Mouse (Mus musculus): ENCODE data around the gene Apba3. TPM values are rescaled to one million over a fixed set of nuclear protein-coding genes. Genes with fewer than 3 reads are reported as not detected.

Gene Apba3
- total and polyA plus RNA-seq, 2 experiments from 2014 or later = 24.8 to 43.3 TPM

GRCm38 (mm10) chr10:81302288-81302687 lies 35.5 kb downstream of the Apba3 start:
- H3K9ac ChIP-seq = peak overlapping the region; percentile 10; the same call in 1 of the 2 replicates
- TF ChIP-seq CTCF (IDR thresholded peaks at IDR 0.05; ENCODE audit: low read depth) = no peak

GRCm38 (mm10) chr10:81302781-81303218 lies 36.0 kb downstream of the Apba3 start:
- Histone ChIP-seq H3K4me3 (ENCODE audit: low read depth, low read length) (no peak overlapping the region), H3K9ac (no peak overlapping the region), H3K36me3 (ENCODE audit: insufficient read depth) (peaks cover 28% of the 10 kb centered on the region), H3K27ac (ENCODE audit: low read depth, low read length) (peak overlapping the region; percentile 67), H3K4me1 (ENCODE audit: insufficient read depth) (no peaks in the 10 kb centered on the region; the same call in 1 of the 2 replicates), H3K9me3 (ENCODE audit: low read length) (no peaks in the 10 kb centered on the region), H3K27me3 (ENCODE audit: insufficient read depth, low read length) (no peaks in the 10 kb centered on the region), H3K4me2 (ENCODE audit: low read depth) (peak overlapping the region; percentile 10; the same call in 1 of the 2 replicates)
- DNase-seq (no peak), ATAC-seq (peak; percentile 36)
- WGBS = 55% methylated on average over 14 of the region's 14 CpGs
- TF ChIP-seq CTCF (IDR thresholded peaks at IDR 0.05; ENCODE audit: low read depth) = no peak

More at GRCm38 (mm10) chr10:81302288-81302687, 35.5 kb downstream of the Apba3 start:
- WGBS = 50% methylated on average over 4 of the region's 4 CpGs
- Histone ChIP-seq H3K4me2 (ENCODE audit: low read depth) (no peak overlapping the region), H3K36me3 (ENCODE audit: insufficient read depth) (peaks cover 22% of the 10 kb centered on the region), H3K27me3 (ENCODE audit: insufficient read depth, low read length) (no peaks in the 10 kb centered on the region), H3K27ac (ENCODE audit: low read depth, low read length) (peak overlapping the region; percentile 66), H3K9me3 (ENCODE audit: low read length) (no peaks in the 10 kb centered on the region), H3K4me1 (ENCODE audit: insufficient read depth) (no peaks in the 10 kb centered on the region; the same call in 1 of the 2 replicates), H3K4me3 (ENCODE audit: low read depth, low read length) (no peak overlapping the region)
- DNase-seq (no peak), ATAC-seq (no peak)

GRCm38 (mm10) chr10:81303258-81303657 lies 36.5 kb downstream of the Apba3 start:
- no peak overlapping the region for H3K4me3 ChIP-seq (ENCODE audit: low read depth, low read length)
- H3K36me3 ChIP-seq (ENCODE audit: insufficient read depth) = peaks cover 32% of the 10 kb centered on the region
- no peak for ATAC-seq
- no peak for DNase-seq
- no peaks in the 10 kb centered on the region; the same call in 1 of the 2 replicates for H3K4me1 ChIP-seq (ENCODE audit: insufficient read depth)
- TF ChIP-seq CTCF (IDR thresholded peaks at IDR 0.05; ENCODE audit: low read depth) = no peak
- WGBS = 78% methylated on average over 10 of the region's 10 CpGs
- peak overlapping the region; percentile 14; the same call in 1 of the 2 replicates for H3K9ac ChIP-seq
- no peaks in the 10 kb centered on the region for H3K9me3 ChIP-seq (ENCODE audit: low read length)
- peak overlapping the region; percentile 67 for H3K27ac ChIP-seq (ENCODE audit: low read depth, low read length)
- no peaks in the 10 kb centered on the region for H3K27me3 ChIP-seq (ENCODE audit: insufficient read depth, low read length)
- H3K4me2 ChIP-seq (ENCODE audit: low read depth) = peak overlapping the region; percentile 10; the same call in 1 of the 2 replicates

- H3K27ac ChIP-seq (ENCODE audit: low read depth, low read length) = no peak overlapping the region
- H3K4me1 ChIP-seq (ENCODE audit: insufficient read depth) = no peaks in the 10 kb centered on the region; the same call in 1 of the 2 replicates
- no peaks in the 10 kb centered on the region for H3K27me3 ChIP-seq (ENCODE audit: insufficient read depth, low read length)
- no peak for TF ChIP-seq CTCF (IDR thresholded peaks at IDR 0.05; ENCODE audit: low read depth)
- H3K9ac ChIP-seq = 0 out of 2 replicates have a peak overlapping the region, but pooled peaks have one; percentile 14
- 78% methylated on average over 7 of the region's 7 CpGs for WGBS
- H3K9me3 ChIP-seq (ENCODE audit: low read length) = no peaks in the 10 kb centered on the region
- ATAC-seq (no peak), DNase-seq (no peak)
- H3K4me2 ChIP-seq (ENCODE audit: low read depth) = no peak overlapping the region
- no peak overlapping the region for H3K4me3 ChIP-seq (ENCODE audit: low read depth, low read length)
- H3K36me3 ChIP-seq (ENCODE audit: insufficient read depth) = peaks cover 37% of the 10 kb centered on the region
Measured at GRCm38 (mm10) chr10:81303761-81304160, 37.0 kb downstream of the Apba3 start.

GRCm38 (mm10) chr10:81304597-81305238 lies 38.0 kb downstream of the Apba3 start:
- ATAC-seq (peak; percentile 28; the same call in 1 of the 2 replicates), DNase-seq (no peak)
- Histone ChIP-seq H3K27me3 (ENCODE audit: insufficient read depth, low read length) (no peaks in the 10 kb centered on the region), H3K4me2 (ENCODE audit: low read depth) (no peak overlapping the region), H3K4me3 (ENCODE audit: low read depth, low read length) (no peak overlapping the region), H3K27ac (ENCODE audit: low read depth, low read length) (no peak overlapping the region), H3K9me3 (ENCODE audit: low read length) (no peaks in the 10 kb centered on the region), H3K4me1 (ENCODE audit: insufficient read depth) (no peaks in the 10 kb centered on the region; the same call in 1 of the 2 replicates), H3K9ac (no peak overlapping the region), H3K36me3 (ENCODE audit: insufficient read depth) (peaks cover 46% of the 10 kb centered on the region)
- 29% methylated on average over 7 of the region's 9 CpGs for WGBS
- peak; percentile 74 for TF ChIP-seq CTCF (IDR thresholded peaks at IDR 0.05; ENCODE audit: low read depth)

GRCm38 (mm10) chr10:81305663-81306062 lies 38.9 kb downstream of the Apba3 start:
- TF ChIP-seq CTCF (IDR thresholded peaks at IDR 0.05; ENCODE audit: low read depth) = no peak
- Histone ChIP-seq H3K4me2 (ENCODE audit: low read depth) (no peak overlapping the region), H3K27me3 (ENCODE audit: insufficient read depth, low read length) (no peaks in the 10 kb centered on the region), H3K9me3 (ENCODE audit: low read length) (no peaks in the 10 kb centered on the region), H3K27ac (ENCODE audit: low read depth, low read length) (no peak overlapping the region), H3K36me3 (ENCODE audit: insufficient read depth) (peaks cover 56% of the 10 kb centered on the region), H3K4me3 (ENCODE audit: low read depth, low read length) (no peak overlapping the region), H3K9ac (no peak overlapping the region), H3K4me1 (ENCODE audit: insufficient read depth) (no peaks in the 10 kb centered on the region; the same call in 1 of the 2 replicates)
- no peak for ATAC-seq
- no peak for DNase-seq
- 93% methylated on average over 14 of the region's 14 CpGs for WGBS

GRCm38 (mm10) chr10:81306173-81306668 lies 39.5 kb downstream of the Apba3 start:
- H3K4me3 ChIP-seq (ENCODE audit: low read depth, low read length) = no peak overlapping the region
- no peaks in the 10 kb centered on the region for H3K9me3 ChIP-seq (ENCODE audit: low read length)
- ATAC-seq (no peak), DNase-seq (no peak)
- H3K4me2 ChIP-seq (ENCODE audit: low read depth) = no peak overlapping the region
- H3K36me3 ChIP-seq (ENCODE audit: insufficient read depth) = peaks cover 61% of the 10 kb centered on the region
- no peak for TF ChIP-seq CTCF (IDR thresholded peaks at IDR 0.05; ENCODE audit: low read depth)
- WGBS = 92% methylated on average over 12 of the region's 12 CpGs
- no peak overlapping the region for H3K9ac ChIP-seq
- no peaks in the 10 kb centered on the region for H3K27me3 ChIP-seq (ENCODE audit: insufficient read depth, low read length)
- H3K4me1 ChIP-seq (ENCODE audit: insufficient read depth) = no peaks in the 10 kb centered on the region; the same call in 1 of the 2 replicates
- H3K27ac ChIP-seq (ENCODE audit: low read depth, low read length) = no peak overlapping the region
